Mouse (Mus musculus) hindlimb bud, embryonic 11.5 days (tissue): ENCODE measurements at regions not wholly inside any gene's neighbourhood (a gene's known extent, or its start where the extent isn't known, plus 50 kb on each side); places are given as distances from the start of the nearest gene placed in this dataset.
"Not testable (repeated sequence)": the region's sequence is repeated elsewhere in the genome, so short reads cannot be mapped to it uniquely, and the experiment has no call there.

Experiments used
- DNase-seq: peaks from one replicate; pipeline ENCODE4 v3.0.0-alpha.2; 2012; ENCODE audit warnings: low read depth, low spot score; ENCODE audit errors: extremely low spot score

DNA sequence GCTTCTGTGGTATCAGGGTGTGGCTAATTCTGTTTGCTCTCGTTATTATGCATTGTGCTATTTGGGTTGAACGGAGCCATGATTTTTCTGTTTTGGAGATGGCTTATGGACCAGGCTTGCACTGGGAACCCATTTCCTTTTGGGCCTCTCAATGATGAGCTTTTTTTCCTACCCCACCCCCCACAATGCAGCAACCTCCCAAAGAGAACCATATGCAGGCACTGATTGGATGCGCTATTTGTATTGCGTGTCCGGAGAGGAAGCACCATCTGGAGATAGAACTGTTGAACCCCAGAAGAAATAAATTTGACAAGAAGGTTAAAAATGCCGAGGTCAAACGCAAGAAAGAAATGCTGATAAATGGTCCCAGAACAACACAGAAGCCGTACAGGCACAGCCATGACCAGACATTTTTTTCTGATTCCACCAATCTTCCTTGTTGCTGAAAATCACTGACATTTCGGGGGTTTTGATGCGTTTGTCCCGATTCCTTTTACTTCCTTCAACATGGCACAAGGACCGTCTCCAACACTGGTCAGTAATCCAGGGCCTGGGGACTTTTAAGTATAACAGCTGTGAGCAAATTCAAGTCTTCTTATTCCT, 85.3 kb upstream of the Cpsf6 start:
- no peak for DNase-seq

DNA sequence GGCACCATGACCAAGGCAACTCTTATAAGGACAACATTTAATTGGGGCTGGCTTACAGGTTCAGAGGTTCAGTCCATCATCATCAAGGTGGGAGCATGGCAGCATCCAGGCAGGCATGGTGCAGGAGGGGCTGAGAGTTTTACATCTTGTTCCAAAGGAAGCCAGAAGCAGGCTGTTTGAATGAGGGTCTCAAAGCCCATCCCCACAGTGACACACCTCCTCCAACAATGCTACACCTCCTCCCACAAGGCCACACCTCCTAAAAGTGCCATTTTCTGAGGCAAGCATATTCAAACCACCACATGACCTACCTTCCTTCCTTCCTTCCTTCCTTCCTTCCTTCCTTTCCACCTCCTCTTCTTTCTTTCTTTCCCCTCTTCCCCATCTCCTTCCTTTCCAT, 84.5 kb upstream of the Cpsf6 start:
- not testable (repeated sequence) for DNase-seq

- no peak for DNase-seq
These were observed 83.8 kb upstream of the Cpsf6 start for GRCm38 (mm10) chr10:117463636-117464035.

- DNase-seq, result no peak
These were observed 83.1 kb upstream of the Cpsf6 start for GRCm38 (mm10) chr10:117462921-117463320.

- DNase-seq, result no peak
These were observed 82.1 kb upstream of the Cpsf6 start for GRCm38 (mm10) chr10:117461791-117462516.

GRCm38 (mm10) chr10:117461261-117461660, 81.4 kb upstream of the Cpsf6 start:
- DNase-seq, result no peak

GRCm38 (mm10) chr10:117460366-117460730, 80.5 kb upstream of the Cpsf6 start:
- no peak for DNase-seq

- no peak for DNase-seq
These were observed 80.0 kb upstream of the Cpsf6 start for GRCm38 (mm10) chr10:117459651-117460365.

DNA sequence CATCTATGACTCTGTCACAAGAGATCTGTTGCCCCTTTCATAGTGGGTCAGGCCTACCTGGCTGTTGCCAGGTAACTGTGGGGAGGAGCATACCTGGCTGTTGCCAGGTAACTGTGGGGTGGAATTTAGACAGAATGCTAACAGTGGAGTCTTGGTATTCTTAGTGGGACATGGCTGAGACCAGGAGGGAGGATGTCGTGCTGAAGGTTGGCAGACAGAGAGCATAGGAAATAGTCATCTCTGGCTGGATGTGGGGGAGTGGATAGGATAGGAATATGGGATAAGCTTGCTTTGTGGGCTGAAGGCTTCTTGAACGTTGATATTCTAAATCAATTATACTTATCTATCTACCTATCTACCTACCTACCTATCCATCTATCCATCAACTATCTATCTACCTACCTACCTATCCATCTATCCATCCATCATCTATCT, 79.2 kb upstream of the Cpsf6 start:
- no peak for DNase-seq

- no peak for DNase-seq
These were observed 78.6 kb upstream of the Cpsf6 start for GRCm38 (mm10) chr10:117458271-117459040.

DNA sequence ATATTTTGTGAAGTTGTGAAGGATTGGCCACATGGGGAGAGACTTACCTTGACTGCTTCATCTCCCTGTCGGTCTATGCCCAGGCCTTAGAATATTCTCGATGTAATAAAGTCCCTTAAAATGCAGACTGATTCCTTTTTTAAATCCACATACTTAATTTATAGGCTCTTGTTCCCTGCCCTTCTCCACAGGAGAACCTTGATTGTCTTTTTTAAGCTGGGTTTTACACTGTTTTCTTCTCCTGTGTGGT, 77.8 kb upstream of the Cpsf6 start:
- no peak for DNase-seq

GRCm38 (mm10) chr10:117456904-117457700, 77.3 kb upstream of the Cpsf6 start:
- DNase-seq, result no peak

- DNase-seq, result no peak
These were observed 76.6 kb upstream of the Cpsf6 start for GRCm38 (mm10) chr10:117456427-117456826.

GRCm38 (mm10) chr10:117455595-117456302, 75.9 kb upstream of the Cpsf6 start:
- DNase-seq, result no peak

DNA sequence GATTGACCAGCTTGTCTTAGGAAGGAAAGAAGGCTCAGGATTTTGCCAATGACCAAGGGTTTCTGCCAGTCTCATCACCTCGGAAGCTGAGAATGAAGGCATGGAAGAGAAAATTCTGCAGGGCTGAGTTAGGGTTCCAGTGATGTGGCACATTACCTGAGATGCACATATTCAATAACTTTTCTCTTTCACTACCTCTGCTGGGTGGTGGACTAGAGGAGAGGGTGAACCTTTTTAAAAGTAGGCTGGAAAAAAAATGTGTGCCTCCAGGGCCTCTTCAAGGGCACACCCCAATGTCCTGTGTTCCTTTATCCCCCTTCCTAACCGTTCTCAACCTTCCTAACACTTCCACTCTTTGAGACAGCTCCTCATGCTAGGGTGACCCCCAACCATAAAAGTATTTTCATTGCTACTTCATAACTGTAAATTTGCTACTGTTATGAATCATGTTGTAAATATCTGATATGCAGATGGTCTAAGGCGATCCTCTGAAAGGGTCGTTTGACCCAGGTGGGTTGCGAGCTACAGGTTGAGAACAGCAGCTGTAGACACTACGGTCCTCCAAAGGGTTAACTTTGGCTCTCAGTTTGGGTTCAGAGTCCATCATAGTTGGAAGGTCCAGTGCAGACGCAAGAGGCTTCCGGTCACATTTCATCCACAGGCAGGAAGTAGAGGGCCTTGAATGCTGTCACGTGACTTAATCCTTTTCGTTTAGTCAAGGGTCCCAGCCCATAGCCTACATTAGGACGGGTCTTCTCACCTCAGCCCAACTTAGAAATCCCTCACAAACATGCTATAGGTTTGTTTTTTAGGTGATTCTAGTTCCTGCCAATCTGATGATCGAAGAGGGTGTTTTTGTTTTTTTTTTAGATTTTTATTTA, 75.1 kb upstream of the Cpsf6 start:
- no peak for DNase-seq

DNA sequence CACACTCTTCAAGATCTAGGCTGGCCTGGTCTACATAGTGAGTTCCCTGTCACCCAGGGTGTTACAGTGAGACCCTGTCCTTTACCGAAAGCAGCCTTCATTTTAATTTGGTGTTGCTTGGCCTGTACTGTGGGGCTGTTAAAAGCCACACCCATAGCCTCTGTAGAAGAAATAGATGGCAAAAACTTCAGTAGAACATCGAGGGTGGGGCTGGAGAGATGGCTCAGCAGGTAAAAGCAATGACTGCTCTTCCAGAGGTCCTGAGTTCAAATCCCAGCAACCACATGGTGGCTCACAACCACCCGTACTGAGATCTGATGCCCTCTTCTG, 74.3 kb upstream of the Cpsf6 start:
- no peak for DNase-seq

DNA sequence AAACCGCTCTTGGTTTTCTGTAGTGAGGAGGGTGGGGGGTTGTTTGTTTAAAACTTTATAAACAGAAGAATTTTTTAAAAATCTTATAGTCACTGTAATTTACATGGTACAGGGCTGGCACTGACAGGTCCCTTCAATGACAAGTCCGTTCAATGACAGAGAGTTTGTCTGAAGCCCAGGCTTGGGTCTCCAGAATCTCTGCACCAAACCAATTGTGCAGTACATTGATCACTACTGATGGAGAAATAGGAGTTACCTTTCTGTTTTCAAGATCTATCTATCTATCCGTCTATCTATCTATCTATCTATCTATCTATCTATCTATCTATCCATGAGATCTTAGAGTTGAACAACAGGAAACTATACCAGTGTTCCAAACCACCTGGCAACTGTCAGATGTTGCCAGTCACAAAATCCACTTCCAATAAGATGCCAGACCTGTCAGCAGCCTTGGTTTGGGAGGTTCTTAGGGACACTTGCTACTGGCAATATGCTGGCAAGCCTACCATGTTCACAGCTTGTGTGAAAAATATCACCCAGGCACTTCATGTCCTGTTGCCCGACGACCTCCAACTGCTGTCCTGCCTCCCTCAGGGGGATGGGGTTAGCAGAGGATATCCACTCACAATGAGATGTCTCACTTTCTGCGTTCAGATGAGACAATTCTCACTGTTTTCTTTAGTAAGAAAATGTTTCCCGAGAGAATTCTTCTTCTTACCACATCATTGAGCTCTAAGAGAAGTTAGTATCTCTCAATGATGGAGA, 73.8 kb upstream of the Cpsf6 start:
- no peak for DNase-seq

- no peak for DNase-seq
These were observed 72.6 kb upstream of the Cpsf6 start for GRCm38 (mm10) chr10:117452190-117452950.
